Mouse (Mus musculus) embryonic fibroblast, embryonic 13.5 days (primary cell): ENCODE data around the gene Sat2.

ENCODE experiments used
- CTCF ChIP-seq: IDR thresholded peaks from 2 replicates; pipeline ENCODE4 v1.5.1; 2011; ENCODE audit warnings: mild to moderate bottlenecking, control low read depth, low read length, moderate library complexity, borderline replicate concordance; ENCODE audit not compliant: insufficient read depth
- POLR2A ChIP-seq: IDR thresholded peaks from 2 replicates; pipeline ENCODE4 v1.6.1; 2011; ENCODE audit warnings: low read depth, mild to moderate bottlenecking, control low read depth, low read length, moderate library complexity

DNA sequence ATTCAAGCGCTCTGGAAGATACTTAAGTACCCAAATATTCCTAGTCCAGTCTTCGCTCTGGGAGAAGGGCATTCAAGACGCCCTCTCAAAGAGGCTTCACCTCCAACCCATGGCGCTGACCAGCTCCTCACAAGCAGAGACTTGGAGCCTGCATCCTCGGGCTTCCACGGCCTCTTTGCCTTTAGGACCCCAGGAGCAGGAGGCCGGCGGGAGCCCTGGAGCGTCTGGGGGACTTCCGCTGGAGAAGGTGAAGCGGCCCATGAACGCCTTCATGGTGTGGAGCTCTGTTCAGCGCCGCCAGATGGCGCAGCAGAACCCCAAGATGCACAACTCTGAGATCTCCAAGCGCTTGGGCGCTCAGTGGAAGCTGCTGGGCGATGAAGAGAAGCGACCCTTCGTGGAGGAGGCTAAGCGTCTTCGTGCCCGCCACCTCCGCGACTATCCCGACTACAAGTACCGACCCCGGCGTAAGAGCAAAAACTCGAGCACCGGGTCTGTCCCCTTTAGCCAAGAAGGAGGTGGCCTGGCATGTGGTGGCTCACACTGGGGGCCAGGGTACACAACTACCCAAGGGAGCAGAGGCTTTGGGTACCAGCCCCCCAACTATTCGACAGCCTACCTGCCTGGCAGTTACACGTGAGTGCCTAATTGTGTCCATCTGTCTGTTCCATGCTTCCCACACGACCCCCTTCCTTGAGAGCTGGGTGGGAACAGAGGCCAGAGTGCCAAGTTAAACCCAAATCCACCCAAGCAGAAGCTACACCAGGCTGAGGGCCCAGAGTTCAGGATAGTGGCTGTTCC, 33.6 kb downstream of the Sat2 start, which contains the start of gene Sox15:
- TF ChIP-seq CTCF = peak; percentile 80
- no peak for TF ChIP-seq POLR2A
